Mouse (Mus musculus): ENCODE data around the gene Myh13. TPM values are rescaled to one million over a fixed set of nuclear protein-coding genes. Genes with fewer than 3 reads are reported as not detected.
A peak's percentile ranks its signal among the peaks of the same experiment; 100 is the strongest.

The Myh13 gene
- polyA plus RNA-seq (2011; ENCODE audit: insufficient read length, low read depth, missing spikeins) = not detected in 2 replicates

DNA sequence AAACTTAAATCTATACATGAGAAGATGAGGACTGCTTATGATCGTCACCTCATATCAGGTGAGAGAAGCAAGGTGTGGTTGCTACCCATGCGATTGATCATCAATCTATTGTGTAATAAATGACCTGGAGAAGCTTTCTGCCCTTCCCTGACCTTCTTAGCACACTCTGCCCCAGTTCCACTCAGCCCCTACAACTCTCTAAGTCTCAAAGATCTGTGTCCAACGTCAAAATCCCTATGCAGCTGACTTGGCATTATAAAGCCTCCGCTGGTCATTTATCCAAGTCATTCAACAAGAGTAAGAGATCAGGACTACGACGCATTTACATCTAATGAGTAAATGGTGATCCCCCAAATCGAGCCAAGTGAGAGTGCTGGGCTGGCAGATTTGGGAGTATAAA lies at the start of gene Myh13:
Myh13 (plus strand) TSS at position 301 of the 400 bp plus-strand sequence.
- H3K4me1 ChIP-seq (ENCODE audit: control insufficient read depth, insufficient read depth, low read length) = no peaks in the 10 kb centered on the region
- no peak within 1 kb of the TSS for H3K4me3 ChIP-seq (ENCODE audit: insufficient read depth, low read length)
- no peak within 1 kb of the TSS for H3K27ac ChIP-seq (ENCODE audit: insufficient read depth, low read length)
- TF ChIP-seq POLR2A (IDR thresholded peaks at IDR 0.05; ENCODE audit: low read depth, low read length) (no peak), CTCF (IDR thresholded peaks at IDR 0.05; ENCODE audit: borderline replicate concordance, insufficient read depth, low read length) (no peak)

- no peak within 1 kb of the TSS for H3K27ac ChIP-seq (ENCODE audit: insufficient read depth, low read length)
- H3K4me1 ChIP-seq (ENCODE audit: control insufficient read depth, insufficient read depth, low read length) = no peaks in the 10 kb centered on the region
- H3K4me3 ChIP-seq (ENCODE audit: insufficient read depth, low read length) = no peak within 1 kb of the TSS
- TF ChIP-seq POLR2A (IDR thresholded peaks at IDR 0.05; ENCODE audit: low read depth, low read length) = no peak
Measured at GRCm38 (mm10) chr11:67276601-67277174, 44.8 kb upstream of the Myh13 start, which contains the start of gene Myh8. TSS of gene Myh8 (plus strand) at chr11:67277124.

DNA sequence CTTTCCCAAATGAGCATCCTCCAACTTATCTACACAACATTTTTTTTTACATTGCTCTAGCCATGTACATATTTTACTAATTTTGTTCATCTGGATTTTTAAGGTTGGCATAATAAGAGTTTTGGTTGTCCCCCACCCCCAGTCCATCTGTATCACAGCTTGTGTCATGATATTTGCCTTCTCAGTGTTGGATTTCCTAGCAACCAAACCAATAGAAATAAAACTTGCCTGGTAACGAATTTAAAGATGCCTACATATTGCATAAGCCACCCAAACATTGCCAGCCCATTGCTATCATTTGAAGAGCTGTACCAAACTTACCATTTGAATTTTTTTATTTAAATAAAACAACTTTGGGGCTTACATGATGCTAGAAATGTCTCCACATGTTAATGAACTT lies 28.0 kb upstream of the Myh13 start:
- H3K27ac ChIP-seq (ENCODE audit: insufficient read depth, low read length) = no peak overlapping the region
- no peaks in the 10 kb centered on the region for H3K4me1 ChIP-seq (ENCODE audit: control insufficient read depth, insufficient read depth, low read length)
- no peak overlapping the region for H3K4me3 ChIP-seq (ENCODE audit: insufficient read depth, low read length)
- TF ChIP-seq POLR2A (IDR thresholded peaks at IDR 0.05; ENCODE audit: low read depth, low read length) = no peak

GRCm38 (mm10) chr11:67313733-67314452 lies 7.6 kb upstream of the Myh13 start:
- no peak overlapping the region for H3K27ac ChIP-seq (ENCODE audit: insufficient read depth, low read length)
- H3K4me3 ChIP-seq (ENCODE audit: insufficient read depth, low read length) = no peak overlapping the region
- TF ChIP-seq CTCF (IDR thresholded peaks at IDR 0.05; ENCODE audit: borderline replicate concordance, insufficient read depth, low read length) (no peak), POLR2A (IDR thresholded peaks at IDR 0.05; ENCODE audit: low read depth, low read length) (no peak)
- H3K4me1 ChIP-seq (ENCODE audit: control insufficient read depth, insufficient read depth, low read length) = no peaks in the 10 kb centered on the region

- Histone ChIP-seq H3K4me1 (ENCODE audit: control insufficient read depth, insufficient read depth, low read length) (no peaks in the 10 kb centered on the region), H3K27ac (ENCODE audit: insufficient read depth, low read length) (no peak overlapping the region), H3K4me3 (ENCODE audit: insufficient read depth, low read length) (no peak overlapping the region)
- TF ChIP-seq CTCF (IDR thresholded peaks at IDR 0.05; ENCODE audit: borderline replicate concordance, insufficient read depth, low read length) = no peak
- TF ChIP-seq POLR2A (IDR thresholded peaks at IDR 0.05; ENCODE audit: low read depth, low read length) = no peak
Measured at GRCm38 (mm10) chr11:67326536-67326935, 5.1 kb downstream of the Myh13 start.

DNA sequence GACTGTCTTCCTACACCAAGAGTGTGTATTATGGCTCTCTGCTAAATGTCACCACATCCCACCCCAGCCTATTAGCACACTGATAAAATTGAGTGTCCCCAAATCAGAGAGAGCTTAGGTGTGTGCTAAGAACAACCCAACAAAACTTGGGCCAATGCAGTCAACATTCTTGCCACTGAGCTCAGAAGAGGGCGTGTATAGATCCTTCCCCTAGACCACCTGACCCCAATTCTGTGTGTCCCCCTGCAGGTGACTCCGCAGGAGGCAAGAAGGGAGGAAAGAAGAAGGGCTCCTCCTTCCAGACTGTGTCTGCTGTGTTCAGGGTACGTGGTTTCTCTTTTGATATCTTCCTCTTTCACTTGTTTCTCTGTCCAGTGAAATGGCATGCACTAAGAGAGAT lies 23.1 kb downstream of the Myh13 start:
- TF ChIP-seq POLR2A (IDR thresholded peaks at IDR 0.05; ENCODE audit: low read depth, low read length) = no peak
- no peak for TF ChIP-seq CTCF (IDR thresholded peaks at IDR 0.05; ENCODE audit: borderline replicate concordance, insufficient read depth, low read length)
- H3K4me3 ChIP-seq (ENCODE audit: insufficient read depth, low read length) = no peak overlapping the region
- H3K27ac ChIP-seq (ENCODE audit: insufficient read depth, low read length) = no peak overlapping the region
- H3K4me1 ChIP-seq (ENCODE audit: control insufficient read depth, insufficient read depth, low read length) = no peaks in the 10 kb centered on the region; the same call in 1 of the 2 replicates

DNA sequence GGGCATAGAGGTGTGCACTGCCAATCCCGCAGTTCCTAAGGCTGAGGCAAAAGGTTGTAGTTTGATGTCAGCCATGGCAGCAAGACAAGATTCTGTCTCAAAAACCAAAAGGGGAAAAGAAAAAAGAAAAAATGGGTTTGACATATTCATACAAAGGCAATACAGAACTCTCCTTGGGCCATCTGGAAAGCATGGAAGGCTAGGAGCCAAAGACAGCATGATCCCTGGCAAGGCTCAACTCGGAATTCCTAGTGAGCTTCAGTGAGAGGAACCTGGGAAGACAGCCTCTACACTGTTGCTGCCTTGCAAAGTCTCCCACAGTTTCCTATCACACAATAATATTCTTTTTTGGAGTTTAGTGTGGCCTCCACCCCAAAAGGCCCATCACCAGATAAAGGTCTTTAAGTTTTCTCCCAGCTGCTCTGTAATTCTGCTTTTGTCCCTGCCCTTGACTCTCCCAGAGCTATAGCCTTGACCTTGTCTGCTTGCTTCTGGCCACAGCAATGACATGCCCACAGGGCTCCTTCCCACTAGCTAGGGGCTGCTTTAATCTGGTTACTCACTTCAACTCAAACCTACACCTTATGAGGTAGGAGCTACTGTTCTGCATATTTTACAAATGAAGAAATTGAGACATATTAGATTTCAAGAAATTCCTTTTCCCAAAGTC lies 23.9 kb downstream of the Myh13 start:
- Histone ChIP-seq H3K4me3 (ENCODE audit: insufficient read depth, low read length) (no peak overlapping the region), H3K27ac (ENCODE audit: insufficient read depth, low read length) (no peak overlapping the region)
- no peak for TF ChIP-seq CTCF (IDR thresholded peaks at IDR 0.05; ENCODE audit: borderline replicate concordance, insufficient read depth, low read length)
- no peak for TF ChIP-seq POLR2A (IDR thresholded peaks at IDR 0.05; ENCODE audit: low read depth, low read length)

DNA sequence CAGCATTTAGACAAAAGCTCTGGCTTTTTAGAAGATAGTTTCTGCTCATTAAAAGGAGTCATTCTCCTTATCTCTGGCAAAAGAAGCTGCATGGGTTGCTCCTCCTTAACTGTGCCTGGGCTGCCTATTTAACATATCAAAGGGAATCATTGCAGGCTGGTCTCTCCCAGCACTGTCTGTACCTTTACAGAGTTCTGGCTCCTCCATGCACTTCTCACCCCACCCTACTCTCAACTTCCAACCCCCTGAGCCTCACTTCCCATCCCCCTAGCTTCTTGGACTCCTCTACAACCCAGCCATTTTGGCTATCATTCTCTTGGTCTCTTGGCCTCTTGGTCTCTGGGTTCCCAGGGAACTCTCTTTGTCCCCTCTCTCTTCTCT lies 24.4 kb downstream of the Myh13 start:
- TF ChIP-seq CTCF (IDR thresholded peaks at IDR 0.05; ENCODE audit: borderline replicate concordance, insufficient read depth, low read length) (no peak), POLR2A (IDR thresholded peaks at IDR 0.05; ENCODE audit: low read depth, low read length) (no peak)
- Histone ChIP-seq H3K27ac (ENCODE audit: insufficient read depth, low read length) (no peak overlapping the region), H3K4me1 (ENCODE audit: control insufficient read depth, insufficient read depth, low read length) (no peaks in the 10 kb centered on the region; the same call in 1 of the 2 replicates), H3K4me3 (ENCODE audit: insufficient read depth, low read length) (no peak overlapping the region)

More for the DNA sequence above, 23.9 kb downstream of the Myh13 start:
- H3K4me1 ChIP-seq (ENCODE audit: control insufficient read depth, insufficient read depth, low read length) = no peaks in the 10 kb centered on the region; the same call in 1 of the 2 replicates

DNA sequence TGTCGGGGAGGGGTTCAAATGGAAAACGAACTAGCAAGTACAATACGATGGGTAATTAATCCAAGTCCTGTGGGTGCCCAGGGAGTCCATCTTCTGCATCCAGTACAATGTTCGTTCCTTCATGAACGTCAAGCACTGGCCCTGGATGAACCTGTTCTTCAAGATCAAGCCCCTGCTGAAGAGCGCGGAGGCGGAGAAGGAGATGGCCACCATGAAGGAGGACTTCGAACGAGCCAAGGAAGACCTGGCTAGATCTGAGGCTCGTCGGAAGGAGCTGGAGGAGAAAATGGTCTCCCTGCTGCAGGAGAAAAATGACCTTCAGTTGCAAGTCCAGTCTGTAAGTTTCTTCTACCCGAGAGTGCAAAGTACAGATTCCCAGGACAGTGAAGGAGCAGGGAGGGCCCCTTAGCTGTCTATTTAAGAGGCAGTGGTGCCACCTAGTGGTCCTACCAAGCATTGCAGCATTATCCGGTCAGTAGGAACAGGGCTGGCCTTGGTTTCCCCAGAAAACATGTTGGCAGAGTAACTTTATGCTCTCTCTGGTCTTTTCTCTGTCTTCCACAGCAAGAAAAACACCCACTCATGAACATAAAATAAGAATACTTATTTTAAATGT lies 28.8 kb downstream of the Myh13 start:
- Histone ChIP-seq H3K4me3 (ENCODE audit: insufficient read depth, low read length) (no peak overlapping the region), H3K4me1 (ENCODE audit: control insufficient read depth, insufficient read depth, low read length) (no peaks in the 10 kb centered on the region; the same call in 1 of the 2 replicates), H3K27ac (ENCODE audit: insufficient read depth, low read length) (no peak overlapping the region)
- TF ChIP-seq CTCF (IDR thresholded peaks at IDR 0.05; ENCODE audit: borderline replicate concordance, insufficient read depth, low read length) = peak; percentile 68; the same call in 1 of the 2 replicates
- TF ChIP-seq POLR2A (IDR thresholded peaks at IDR 0.05; ENCODE audit: low read depth, low read length) = no peak

All from embryonic fibroblast, embryonic 13.5 days (primary cell).